Mouse (Mus musculus) heart, adult 2 months (tissue): Measurements from ENCODE around the gene Irak1. TPM values are rescaled to one million over a fixed set of nuclear protein-coding genes. Genes with fewer than 3 reads are reported as not detected.

ENCODE experiments used
- DNase-seq, 2 experiments: peaks; one replicate each; pipeline ENCODE4 v3.0.0; 2021
- H3K27ac ChIP-seq: fragments of 200-600 bp; 2 replicates; pipeline ENCODE4 v1.8.1; 2022
- H3K27me3 ChIP-seq: fragments of 200-500 bp; 2 replicates; pipeline ENCODE4 v1.6.1; 2012; ENCODE audit warnings: mild to moderate bottlenecking, low read length, inconsistent platforms, mixed read lengths; ENCODE audit not compliant: control insufficient read depth, insufficient read depth
- H3K36me3 ChIP-seq: fragments of 200-500 bp; 2 replicates; pipeline ENCODE4 v1.6.1; 2012; ENCODE audit warnings: low read length, inconsistent platforms; ENCODE audit not compliant: control insufficient read depth, insufficient read depth
- H3K4me1 ChIP-seq: fragments of 200-500 bp; 2 replicates; pipeline ENCODE4 v1.6.1; 2011; ENCODE audit warnings: low read length; ENCODE audit not compliant: control insufficient read depth, insufficient read depth
- H3K4me3 ChIP-seq: fragments of 200-600 bp; 2 replicates; pipeline ENCODE4 v1.8.1; 2022
- H3K79me2 ChIP-seq: fragments of 200-500 bp; replicated peaks from 2 replicates; pipeline ENCODE4 v1.6.1; 2012; ENCODE audit warnings: mild to moderate bottlenecking, inconsistent platforms, low read length, moderate library complexity, mixed read lengths; ENCODE audit not compliant: control insufficient read depth, insufficient read depth
- H3K9ac ChIP-seq: fragments of 200-500 bp; 2 replicates; pipeline ENCODE4 v1.6.1; 2012; ENCODE audit warnings: low read depth, mild to moderate bottlenecking, control low read depth, inconsistent platforms, low read length, mixed read lengths
- CTCF ChIP-seq: fragments of 200-600 bp; IDR thresholded peaks from 2 replicates; pipeline ENCODE4 v1.8.1; 2022; ENCODE audit warnings: antibody characterized with exemption, mild to moderate bottlenecking, moderate library complexity
- EP300 ChIP-seq: fragments of 200-500 bp; IDR thresholded peaks from 2 replicates; pipeline ENCODE4 v1.6.1; 2011; ENCODE audit warnings: low read depth, low read length, control low read depth; ENCODE audit not compliant: insufficient read depth
- POLR2A ChIP-seq: fragments of 200-500 bp; IDR thresholded peaks from 2 replicates; pipeline ENCODE4 v1.6.1; 2011; ENCODE audit warnings: mild to moderate bottlenecking, low read depth, low read length, control low read depth; ENCODE audit not compliant: insufficient read depth
- WGBS: fragments of 180-500 bp; shearing (Covaris S2); methylation state at CpG from one replicate; pipeline ENCODE4 v1.1.7; 2018; 5-methylcytosine and 5-hydroxymethylcytosine counted together
- intact Hi-C: fragments of 180-260 bp; cut with DNase I; formaldehyde crosslinking; loops from one replicate; pipeline ENCODE4 v1.15.1; 2025
- polyA plus RNA-seq: library from polyadenylated mRNA; depleted of rRNA; stranded (reverse); fragments of >200 nt; gene quantifications from 2 replicates; pipeline ENCODE4 v1.2.3, GENCODE M21; 2012
- total RNA-seq, 2 experiments: library from RNA; stranded (reverse); gene quantifications; 2 replicates each; pipeline ENCODE4 v1.2.3; 2021

Gene Irak1
- total and polyA plus RNA-seq, 3 experiments, result 56.7 to 112 (median 58.0) TPM

DNA sequence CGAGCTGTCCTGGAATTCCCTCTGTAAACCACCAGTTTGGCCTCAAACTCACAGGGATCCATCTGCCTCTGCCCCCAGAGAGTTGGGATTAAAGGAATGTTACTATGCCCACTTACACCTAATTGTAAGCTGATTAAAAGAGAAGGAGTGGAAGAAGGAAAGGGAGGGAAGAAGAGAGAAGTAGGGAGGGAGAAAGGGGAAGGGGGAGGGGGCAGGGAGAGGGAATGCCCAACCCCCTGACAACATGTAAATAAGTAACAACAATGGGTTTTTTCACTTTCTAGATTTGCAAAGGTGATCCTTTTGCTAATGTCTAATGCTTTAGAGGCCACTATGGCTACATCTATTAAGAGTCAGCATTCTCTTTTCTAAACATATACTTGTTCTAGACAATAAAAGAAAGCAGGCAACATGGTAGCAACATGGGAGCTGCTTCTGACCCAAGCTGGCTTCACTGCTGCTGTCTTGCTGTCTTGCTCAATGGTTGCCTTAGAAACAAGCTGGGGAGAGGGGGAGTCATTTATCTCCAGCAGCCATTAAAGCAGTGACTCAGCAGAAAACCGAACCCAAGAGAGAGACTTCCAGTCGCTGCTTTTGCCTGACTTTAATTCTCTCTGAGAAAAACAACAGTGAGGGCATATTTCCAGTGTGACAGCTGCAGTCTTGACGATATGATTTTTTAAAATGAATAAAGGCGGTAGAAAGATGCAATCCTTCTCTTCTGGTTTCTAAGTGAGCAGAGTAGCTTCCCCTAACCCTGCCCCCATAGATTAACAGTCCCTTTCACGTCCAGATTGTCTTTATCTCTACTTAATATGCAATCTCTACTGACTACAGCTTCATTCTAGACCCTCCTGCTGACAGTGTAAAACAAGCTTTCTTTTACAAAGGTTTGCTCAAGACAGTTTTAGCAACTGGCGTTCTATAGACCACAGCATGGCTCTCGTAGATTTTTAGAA, 24.5 kb downstream of the Irak1 start:
- Histone ChIP-seq H3K36me3 (no peaks in the 10 kb centered on the region), H3K4me1 (no peaks in the 10 kb centered on the region), H3K79me2 (no peaks in the 10 kb centered on the region), H3K9ac (no peak overlapping the region), H3K27me3 (no peaks in the 10 kb centered on the region), H3K27ac (peak overlapping the region; percentile 18; the same call in 1 of the 2 replicates), H3K4me3 (no peak overlapping the region)
- TF ChIP-seq CTCF (no peak), EP300 (no peak), POLR2A (no peak)
- WGBS, result 31% methylated on average over 8 of the region's 8 CpGs
- peak in 1 of 2 experiments; percentile 43 for DNase-seq
- intact Hi-C loops, result no loop called here

DNA sequence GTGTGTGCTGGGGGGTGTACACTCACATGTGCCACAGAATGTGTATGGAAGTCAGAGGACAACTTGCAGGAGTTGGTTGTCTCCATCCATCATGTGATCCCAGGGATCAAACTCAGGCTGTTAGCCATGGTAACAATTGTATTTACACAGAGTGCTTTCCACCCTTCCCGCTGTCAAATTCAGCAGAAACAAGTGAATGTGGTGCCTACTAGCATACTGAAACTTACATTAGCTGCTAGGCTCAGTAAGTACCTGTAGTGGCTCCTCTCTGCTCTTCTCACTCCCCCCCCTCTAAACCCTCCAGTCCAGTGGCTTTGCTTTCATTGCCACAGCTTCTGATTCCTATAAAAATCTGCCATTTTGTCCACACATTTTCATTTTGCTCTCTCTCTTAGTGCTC, 45.9 kb downstream of the Irak1 start:
- Histone ChIP-seq H3K4me3 (no peak overlapping the region), H3K9ac (no peak overlapping the region), H3K79me2 (no peaks in the 10 kb centered on the region), H3K36me3 (no peaks in the 10 kb centered on the region), H3K4me1 (no peaks in the 10 kb centered on the region), H3K27ac (no peak overlapping the region), H3K27me3 (no peaks in the 10 kb centered on the region)
- intact Hi-C loops, result no loop called here
- DNase-seq, result no peak
- WGBS, result 69% methylated on average over 1 of the region's 1 CpGs
- TF ChIP-seq EP300 (no peak), POLR2A (no peak), CTCF (no peak)

DNA sequence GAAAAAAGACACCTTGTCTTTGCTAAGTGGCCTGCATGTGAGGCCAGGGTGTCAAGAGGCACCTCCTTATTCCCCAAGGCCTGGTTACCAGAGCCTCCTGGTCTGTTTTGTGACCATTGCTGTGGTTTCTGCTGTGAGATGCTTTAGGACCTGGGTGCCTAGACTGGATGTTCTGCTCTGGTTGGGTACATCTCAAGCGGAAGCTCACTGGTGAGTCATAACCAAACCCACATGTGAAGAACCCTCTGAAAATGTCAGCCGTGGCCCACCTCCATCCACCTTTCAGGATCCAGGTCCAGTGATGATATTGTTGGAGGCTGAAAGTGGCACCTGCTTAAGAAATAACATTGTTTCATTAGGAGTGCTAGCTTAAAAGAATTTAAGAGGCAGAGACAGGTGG, 47.4 kb downstream of the Irak1 start:
- Histone ChIP-seq H3K4me3 (no peak overlapping the region), H3K79me2 (no peaks in the 10 kb centered on the region), H3K9ac (no peak overlapping the region), H3K36me3 (no peaks in the 10 kb centered on the region), H3K27me3 (no peaks in the 10 kb centered on the region), H3K4me1 (no peaks in the 10 kb centered on the region), H3K27ac (no peak overlapping the region)
- 91% methylated on average over 2 of the region's 2 CpGs for WGBS
- TF ChIP-seq CTCF (no peak), POLR2A (no peak), EP300 (no peak)
- intact Hi-C loops, result no loop called here
- no peak for DNase-seq

DNA sequence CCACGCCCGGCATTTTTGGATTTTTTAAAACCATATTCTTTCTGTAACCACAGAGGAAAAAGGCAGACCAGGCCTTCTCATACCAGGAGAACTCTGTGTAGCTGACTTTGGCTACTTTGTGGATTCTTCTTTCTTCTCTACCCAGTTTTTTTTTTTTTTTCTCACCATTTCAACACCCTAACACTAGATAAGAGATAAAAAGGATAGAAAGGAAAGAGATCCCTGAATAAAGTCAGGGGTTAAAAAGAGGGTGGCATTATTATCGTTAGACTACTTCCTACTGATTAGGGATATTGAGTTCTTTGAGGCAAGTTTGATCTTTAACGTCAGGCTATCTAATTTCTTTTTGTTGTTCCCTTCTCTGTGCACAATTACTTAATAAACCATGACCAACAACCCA, 50.9 kb downstream of the Irak1 start:
- Histone ChIP-seq H3K4me1 (no peaks in the 10 kb centered on the region), H3K36me3 (no peaks in the 10 kb centered on the region), H3K9ac (no peak overlapping the region), H3K79me2 (no peaks in the 10 kb centered on the region), H3K27ac (no peak overlapping the region), H3K27me3 (no peaks in the 10 kb centered on the region), H3K4me3 (no peak overlapping the region)
- TF ChIP-seq CTCF, result no peak
- TF ChIP-seq POLR2A, result no peak
- TF ChIP-seq EP300, result no peak
- intact Hi-C loops, result no loop called here
- DNase-seq, result no peak
- WGBS, result 76% methylated on average over 4 of the region's 4 CpGs

DNA sequence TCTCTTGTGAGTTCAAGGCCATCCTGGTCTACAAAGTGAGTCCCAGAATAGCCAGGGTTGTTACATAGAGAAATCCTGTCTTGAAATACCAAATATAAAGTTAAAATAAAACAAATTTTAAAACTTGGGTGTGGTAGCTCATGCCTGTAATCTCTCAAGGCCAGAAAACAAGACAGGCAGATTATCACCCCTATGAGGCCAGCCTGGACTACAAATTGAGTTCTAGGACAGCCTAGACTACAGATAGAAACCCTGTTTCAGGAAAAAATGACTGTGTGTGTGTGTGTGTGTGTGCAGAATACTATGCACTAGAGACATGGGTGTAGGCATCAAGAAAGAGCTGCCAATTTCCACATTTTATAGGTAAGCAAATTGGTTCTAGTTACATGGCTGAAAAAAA, 52.9 kb downstream of the Irak1 start:
- no peaks in the 10 kb centered on the region for H3K79me2 ChIP-seq

DNA sequence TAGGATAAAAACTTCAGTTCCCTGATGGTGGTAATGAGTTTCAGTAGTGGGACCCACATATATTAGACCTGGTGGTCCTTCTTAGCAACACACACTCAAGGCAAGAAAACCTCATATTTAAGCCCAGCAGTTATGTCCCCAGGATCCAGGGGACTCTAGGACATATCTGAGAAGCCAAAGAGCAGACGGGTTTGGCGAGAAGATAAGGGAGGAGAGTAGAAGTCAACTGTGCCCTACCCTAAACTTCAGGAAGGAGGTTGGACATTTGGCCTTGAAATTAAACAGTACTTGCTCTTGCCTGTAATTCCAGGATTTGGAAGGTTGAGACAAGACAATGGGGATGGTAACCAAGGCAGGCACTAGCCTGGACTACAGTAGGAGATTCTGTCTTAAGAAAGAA, 54.0 kb downstream of the Irak1 start:
- Histone ChIP-seq H3K9ac (no peak overlapping the region), H3K4me3 (no peak overlapping the region), H3K4me1 (no peaks in the 10 kb centered on the region; the same call in 1 of the 2 replicates), H3K27me3 (no peaks in the 10 kb centered on the region), H3K79me2 (no peaks in the 10 kb centered on the region), H3K36me3 (no peaks in the 10 kb centered on the region), H3K27ac (no peak overlapping the region)
- intact Hi-C loops, result loop anchor here (5.0 kb wide), 6 partner anchors 53 to 443 kb away; partner anchors contain the start of genes Fam3a, Idh3g, Ikbkg and Irak1
- no peak for TF ChIP-seq POLR2A
- TF ChIP-seq CTCF, result no peak
- TF ChIP-seq EP300, result no peak
- no peak for DNase-seq
- 68% methylated on average over 2 of the region's 2 CpGs for WGBS

More for the DNA sequence above, 52.9 kb downstream of the Irak1 start:
- intact Hi-C loops, result no loop called here
- Histone ChIP-seq H3K36me3 (no peaks in the 10 kb centered on the region), H3K4me1 (no peaks in the 10 kb centered on the region), H3K9ac (no peak overlapping the region), H3K27me3 (no peaks in the 10 kb centered on the region), H3K27ac (no peak overlapping the region), H3K4me3 (no peak overlapping the region)
- TF ChIP-seq POLR2A (no peak), CTCF (no peak), EP300 (no peak)
- no peak for DNase-seq
